Mouse (Mus musculus): ENCODE measurements around the gene Zbtb20. TPM values are rescaled to one million over a fixed set of nuclear protein-coding genes. Genes with fewer than 3 reads are reported as not detected.

Gene Zbtb20
- polyA plus RNA-seq, 1 experiment from 2014 or later, result 24.0 TPM

DNA sequence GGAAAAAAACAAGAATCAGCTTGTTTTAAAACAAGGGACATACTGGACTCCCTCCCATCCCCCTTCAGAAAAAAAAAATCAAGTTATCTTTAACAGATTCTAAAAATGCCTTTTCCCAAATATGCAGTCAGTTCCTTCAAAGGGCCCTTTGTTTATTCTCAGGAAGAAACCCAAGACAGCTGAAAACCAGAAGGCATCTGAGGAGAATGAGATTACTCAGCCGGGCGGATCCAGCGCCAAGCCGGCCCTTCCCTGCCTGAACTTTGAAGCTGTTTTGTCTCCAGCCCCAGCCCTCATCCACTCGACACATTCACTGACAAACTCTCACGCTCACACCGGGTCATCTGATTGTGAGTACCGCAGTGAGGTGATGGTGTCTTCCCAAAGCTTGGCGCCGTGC is 701.7 kb downstream of the Zbtb20 start:
- H3K9ac ChIP-seq, result no peak overlapping the region
- 12% methylated on average over 10 of the region's 10 CpGs for WGBS
- H3K27me3 ChIP-seq, result no peaks in the 10 kb centered on the region
- no peaks in the 10 kb centered on the region for H3K36me3 ChIP-seq
- peaks cover 46% of the 10 kb centered on the region for H3K4me1 ChIP-seq
- peak overlapping the region; percentile 19; the same call in 1 of the 2 replicates for H3K4me2 ChIP-seq (replicated peaks)
- H3K27ac ChIP-seq (replicated peaks), result peak overlapping the region; percentile 84
- no peak overlapping the region for H3K4me3 ChIP-seq (replicated peaks)
- peak; percentile 53 for ATAC-seq (ENCODE audit: insufficient number of reproducible peaks, low FRiP score, low TSS enrichment, low read depth)
- no peaks in the 10 kb centered on the region for H3K9me3 ChIP-seq (replicated peaks)

DNA sequence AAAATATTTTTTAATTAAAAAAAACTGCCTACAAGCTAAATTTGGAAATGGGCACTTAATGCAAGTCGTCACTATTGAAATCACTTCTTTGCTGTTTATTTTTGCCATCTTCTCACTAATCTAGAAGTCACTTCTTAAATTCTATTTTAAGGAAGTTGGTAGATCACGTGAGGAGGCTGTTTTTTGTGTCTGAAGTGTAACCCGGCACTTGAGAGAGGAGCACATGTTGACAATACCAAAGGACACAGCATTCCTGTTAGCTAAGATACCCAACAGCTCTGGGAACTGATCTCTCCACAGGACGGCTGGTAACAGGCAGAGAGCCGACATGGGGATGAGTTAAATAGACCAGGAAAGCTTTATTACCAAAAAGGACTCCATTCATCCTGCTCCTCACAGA is 702.7 kb downstream of the Zbtb20 start:
- Histone ChIP-seq H3K36me3 (no peaks in the 10 kb centered on the region), H3K4me2 (replicated peaks) (no peak overlapping the region), H3K9ac (no peak overlapping the region), H3K27ac (replicated peaks) (peak overlapping the region; percentile 51; the same call in 1 of the 2 replicates), H3K4me3 (replicated peaks) (no peak overlapping the region), H3K27me3 (no peaks in the 10 kb centered on the region), H3K9me3 (replicated peaks) (no peaks in the 10 kb centered on the region), H3K4me1 (peaks cover 41% of the 10 kb centered on the region)
- 30% methylated on average over 5 of the region's 5 CpGs for WGBS
- ATAC-seq (ENCODE audit: insufficient number of reproducible peaks, low FRiP score, low TSS enrichment, low read depth), result no peak

DNA sequence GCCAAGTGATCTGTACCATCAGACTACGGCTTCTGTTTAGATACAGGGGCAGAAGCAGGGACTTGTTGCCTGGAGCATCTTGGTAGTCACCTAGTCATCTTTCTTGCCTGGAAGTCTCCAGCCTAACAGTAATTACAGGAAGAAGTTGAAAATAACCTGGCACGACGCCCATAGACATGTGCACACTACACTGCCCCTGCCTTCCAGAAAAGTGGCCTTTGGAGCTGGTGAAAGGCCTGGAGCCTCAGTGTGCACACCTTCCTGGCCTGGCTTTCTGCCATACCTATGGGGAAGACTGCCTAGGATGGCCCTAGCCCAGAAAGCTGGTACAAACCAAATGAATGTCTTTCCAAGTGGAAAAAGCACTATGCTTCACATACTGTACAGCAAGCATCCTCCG is 703.4 kb downstream of the Zbtb20 start:
- whole genome bisulfite sequencing, result 83% methylated on average over 4 of the region's 4 CpGs
- Histone ChIP-seq H3K4me1 (peaks cover 40% of the 10 kb centered on the region), H3K9me3 (replicated peaks) (no peaks in the 10 kb centered on the region), H3K27ac (replicated peaks) (peak overlapping the region; percentile 39; the same call in 1 of the 2 replicates), H3K4me3 (replicated peaks) (no peak overlapping the region), H3K36me3 (no peaks in the 10 kb centered on the region), H3K9ac (no peak overlapping the region), H3K27me3 (no peaks in the 10 kb centered on the region), H3K4me2 (replicated peaks) (no peak overlapping the region)
- ATAC-seq (ENCODE audit: insufficient number of reproducible peaks, low FRiP score, low TSS enrichment, low read depth), result no peak

GRCm38 (mm10) chr16:43580321-43580822 is 704.7 kb downstream of the Zbtb20 start:
- Histone ChIP-seq H3K27me3 (no peaks in the 10 kb centered on the region), H3K9me3 (replicated peaks) (no peaks in the 10 kb centered on the region), H3K36me3 (no peaks in the 10 kb centered on the region), H3K4me1 (peaks cover 28% of the 10 kb centered on the region), H3K9ac (no peak overlapping the region), H3K4me2 (replicated peaks) (no peak overlapping the region), H3K4me3 (replicated peaks) (no peak overlapping the region), H3K27ac (replicated peaks) (no peak overlapping the region)
- no peak for ATAC-seq (ENCODE audit: insufficient number of reproducible peaks, low FRiP score, low TSS enrichment, low read depth)
- WGBS, result 88% methylated on average over 6 of the region's 6 CpGs

GRCm38 (mm10) chr16:43581551-43581950 is 705.9 kb downstream of the Zbtb20 start:
- no peaks in the 10 kb centered on the region for H3K9me3 ChIP-seq (replicated peaks)
- H3K36me3 ChIP-seq, result no peaks in the 10 kb centered on the region
- H3K4me1 ChIP-seq, result peaks cover 28% of the 10 kb centered on the region
- peak overlapping the region; percentile 55 for H3K27ac ChIP-seq (replicated peaks)
- H3K9ac ChIP-seq, result no peak overlapping the region
- 59% methylated on average over 4 of the region's 4 CpGs for WGBS
- no peak for ATAC-seq (ENCODE audit: insufficient number of reproducible peaks, low FRiP score, low TSS enrichment, low read depth)
- no peak overlapping the region for H3K4me2 ChIP-seq (replicated peaks)
- H3K27me3 ChIP-seq, result no peaks in the 10 kb centered on the region
- no peak overlapping the region for H3K4me3 ChIP-seq (replicated peaks)

GRCm38 (mm10) chr16:43586859-43587429 is 711.3 kb downstream of the Zbtb20 start:
- no peaks in the 10 kb centered on the region for H3K27me3 ChIP-seq
- no peak overlapping the region for H3K4me2 ChIP-seq (replicated peaks)
- WGBS, result 81% methylated on average over 4 of the region's 4 CpGs
- ATAC-seq (ENCODE audit: insufficient number of reproducible peaks, low FRiP score, low TSS enrichment, low read depth), result no peak
- no peaks in the 10 kb centered on the region for H3K9me3 ChIP-seq (replicated peaks)
- peaks cover 9% of the 10 kb centered on the region; the same call in 1 of the 2 replicates for H3K4me1 ChIP-seq
- no peak overlapping the region for H3K27ac ChIP-seq (replicated peaks)
- no peaks in the 10 kb centered on the region for H3K36me3 ChIP-seq
- no peak overlapping the region for H3K9ac ChIP-seq
- H3K4me3 ChIP-seq (replicated peaks), result no peak overlapping the region

- Histone ChIP-seq H3K36me3 (no peaks in the 10 kb centered on the region), H3K27ac (replicated peaks) (peak overlapping the region; percentile 39), H3K9ac (no peak overlapping the region), H3K9me3 (replicated peaks) (no peaks in the 10 kb centered on the region), H3K4me2 (replicated peaks) (no peak overlapping the region), H3K4me3 (replicated peaks) (no peak overlapping the region), H3K4me1 (0 out of 2 replicates have a peak, but pooled peaks cover 4% of the 10 kb centered on the region), H3K27me3 (no peaks in the 10 kb centered on the region)
- 68% methylated on average over 7 of the region's 7 CpGs for WGBS
- no peak for ATAC-seq (ENCODE audit: insufficient number of reproducible peaks, low FRiP score, low TSS enrichment, low read depth)
Measured at GRCm38 (mm10) chr16:43590704-43591493, 715.2 kb downstream of the Zbtb20 start.

DNA sequence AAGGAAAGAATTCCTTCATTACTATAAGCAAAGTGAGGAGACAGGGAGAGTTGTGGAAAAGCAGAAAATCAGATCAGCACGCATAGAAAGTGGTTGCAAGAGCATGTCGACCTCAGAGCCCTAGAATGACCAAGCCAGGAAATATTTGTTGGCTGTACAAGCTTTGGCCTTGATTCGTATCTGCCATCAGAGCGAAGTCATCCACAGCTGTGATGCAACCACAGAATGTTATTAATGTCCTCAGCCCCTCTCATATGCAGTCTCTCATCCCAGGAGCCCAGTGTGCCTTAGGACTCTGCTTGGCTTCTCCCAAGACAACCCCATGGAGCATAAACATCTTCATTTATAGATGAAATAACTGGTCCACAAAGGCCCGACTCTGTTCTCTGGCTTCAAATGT is 716.4 kb downstream of the Zbtb20 start:
- H3K36me3 ChIP-seq, result no peaks in the 10 kb centered on the region
- H3K4me3 ChIP-seq (replicated peaks), result no peak overlapping the region
- ATAC-seq (ENCODE audit: insufficient number of reproducible peaks, low FRiP score, low TSS enrichment, low read depth), result no peak
- no peaks in the 10 kb centered on the region for H3K27me3 ChIP-seq
- H3K9ac ChIP-seq, result no peak overlapping the region
- H3K4me1 ChIP-seq, result 0 out of 2 replicates have a peak, but pooled peaks cover 4% of the 10 kb centered on the region
- WGBS, result 68% methylated on average over 5 of the region's 5 CpGs
- H3K4me2 ChIP-seq (replicated peaks), result no peak overlapping the region
- H3K9me3 ChIP-seq (replicated peaks), result no peaks in the 10 kb centered on the region
- no peak overlapping the region for H3K27ac ChIP-seq (replicated peaks)

DNA sequence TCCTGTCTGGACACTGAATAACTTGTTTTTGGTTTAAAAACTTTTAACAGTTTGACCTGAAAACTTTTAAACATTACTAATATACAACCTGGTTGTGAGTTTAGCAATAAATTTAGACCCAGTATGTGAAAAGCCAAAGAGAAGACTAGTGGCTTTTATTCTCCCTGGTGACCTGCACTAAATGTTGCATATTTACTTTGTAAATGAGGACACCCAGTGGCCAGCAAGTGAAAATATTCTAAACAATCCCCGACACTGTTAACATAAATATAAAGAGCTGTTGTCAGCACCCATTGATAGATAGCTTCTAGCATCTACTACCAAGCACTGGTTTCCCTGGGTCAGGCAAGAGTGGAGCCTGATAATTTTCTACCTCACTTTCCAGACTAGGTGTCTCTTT is 717.1 kb downstream of the Zbtb20 start:
- H3K27ac ChIP-seq (replicated peaks), result no peak overlapping the region
- no peaks in the 10 kb centered on the region for H3K36me3 ChIP-seq
- ATAC-seq (ENCODE audit: insufficient number of reproducible peaks, low FRiP score, low TSS enrichment, low read depth), result no peak
- no peaks in the 10 kb centered on the region for H3K27me3 ChIP-seq
- no peak overlapping the region for H3K4me3 ChIP-seq (replicated peaks)
- H3K9ac ChIP-seq, result no peak overlapping the region
- 0 out of 2 replicates have a peak, but pooled peaks cover 4% of the 10 kb centered on the region for H3K4me1 ChIP-seq
- WGBS, result 7% methylated on average over 1 of the region's 1 CpGs
- no peak overlapping the region for H3K4me2 ChIP-seq (replicated peaks)
- no peaks in the 10 kb centered on the region for H3K9me3 ChIP-seq (replicated peaks)

GRCm38 (mm10) chr16:43597375-43598060 is 721.8 kb downstream of the Zbtb20 start:
- Histone ChIP-seq H3K27ac (replicated peaks) (no peak overlapping the region), H3K27me3 (no peaks in the 10 kb centered on the region), H3K36me3 (no peaks in the 10 kb centered on the region), H3K4me3 (replicated peaks) (no peak overlapping the region), H3K4me1 (no peaks in the 10 kb centered on the region), H3K4me2 (replicated peaks) (no peak overlapping the region), H3K9ac (no peak overlapping the region), H3K9me3 (replicated peaks) (no peaks in the 10 kb centered on the region)
- 73% methylated on average over 7 of the region's 7 CpGs for WGBS
- ATAC-seq (ENCODE audit: insufficient number of reproducible peaks, low FRiP score, low TSS enrichment, low read depth), result no peak

DNA sequence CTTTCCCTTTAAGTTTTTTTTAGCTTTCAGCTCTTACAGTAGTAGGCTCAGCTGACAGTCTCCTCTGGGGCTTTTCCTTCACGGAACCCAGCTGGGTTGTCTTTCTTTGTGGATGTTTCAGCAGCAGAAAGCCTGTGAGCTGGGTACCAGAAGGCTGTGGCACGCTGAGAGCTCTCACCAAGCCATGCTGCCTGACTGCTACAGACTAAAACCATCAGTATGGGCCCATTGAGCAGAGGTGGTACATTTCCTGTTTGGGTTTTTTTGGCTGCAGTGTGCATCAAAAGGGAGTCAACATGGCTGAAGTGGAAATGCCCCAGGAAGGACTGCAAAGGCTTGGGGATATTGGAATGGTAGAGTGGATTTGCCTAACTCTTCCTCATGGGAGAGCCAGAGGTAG is 724.0 kb downstream of the Zbtb20 start:
- no peaks in the 10 kb centered on the region for H3K36me3 ChIP-seq
- no peak overlapping the region for H3K4me3 ChIP-seq (replicated peaks)
- no peaks in the 10 kb centered on the region for H3K27me3 ChIP-seq
- no peaks in the 10 kb centered on the region for H3K4me1 ChIP-seq
- ATAC-seq (ENCODE audit: insufficient number of reproducible peaks, low FRiP score, low TSS enrichment, low read depth), result no peak
- H3K9ac ChIP-seq, result no peak overlapping the region
- no peak overlapping the region for H3K4me2 ChIP-seq (replicated peaks)
- H3K9me3 ChIP-seq (replicated peaks), result no peaks in the 10 kb centered on the region
- no peak overlapping the region for H3K27ac ChIP-seq (replicated peaks)
- 67% methylated on average over 2 of the region's 2 CpGs for WGBS

Data from embryonic facial prominence, embryonic 15.5 days (tissue).